Mouse (Mus musculus): ENCODE measurements around the gene Fut1. TPM values are rescaled to one million over a fixed set of nuclear protein-coding genes. Genes with fewer than 3 reads are reported as not detected.
"Not testable (repeated sequence)": the region's sequence is repeated elsewhere in the genome, so short reads cannot be mapped to it uniquely, and the experiment has no call there.

Fut1 gene
- polyA plus RNA-seq, 1 experiment from 2014 or later, result not detected

DNA sequence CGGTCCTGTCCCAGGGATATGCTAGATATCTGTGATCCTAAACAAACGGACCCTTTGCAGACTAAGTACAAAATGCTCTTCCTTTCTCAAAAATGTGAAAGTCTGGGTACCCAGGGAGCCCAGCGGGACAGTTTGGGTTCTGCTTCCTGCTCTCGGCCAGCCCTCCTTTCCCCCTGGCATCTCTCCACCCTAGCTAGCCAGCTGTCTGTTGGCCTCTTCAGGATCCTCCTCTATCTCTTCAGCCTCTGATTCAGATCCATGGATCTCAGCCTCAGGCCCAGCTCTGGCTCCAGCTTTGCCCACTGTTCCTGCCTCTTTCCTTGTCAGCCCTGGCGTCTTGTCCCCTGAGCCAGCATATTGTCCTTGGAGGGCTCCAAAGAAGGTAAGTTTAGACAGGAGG lies 25.0 kb downstream of the Fut1 start:
- no peaks in the 10 kb centered on the region for H3K36me3 ChIP-seq (replicated peaks)
- H3K4me3 ChIP-seq (replicated peaks), result no peak overlapping the region
- no peak overlapping the region for H3K27ac ChIP-seq (replicated peaks)
- peaks cover 16% of the 10 kb centered on the region for H3K4me1 ChIP-seq (replicated peaks)
- ATAC-seq (ENCODE audit: insufficient read depth), result no peak
- H3K4me2 ChIP-seq, result no peak overlapping the region
- H3K27me3 ChIP-seq, result peaks cover 28% of the 10 kb centered on the region
- 62% methylated on average over 5 of the region's 5 CpGs for WGBS (ENCODE audit: insufficient replicate concordance)
- H3K9ac ChIP-seq, result no peak overlapping the region
- H3K9me3 ChIP-seq (replicated peaks), result no peaks in the 10 kb centered on the region

DNA sequence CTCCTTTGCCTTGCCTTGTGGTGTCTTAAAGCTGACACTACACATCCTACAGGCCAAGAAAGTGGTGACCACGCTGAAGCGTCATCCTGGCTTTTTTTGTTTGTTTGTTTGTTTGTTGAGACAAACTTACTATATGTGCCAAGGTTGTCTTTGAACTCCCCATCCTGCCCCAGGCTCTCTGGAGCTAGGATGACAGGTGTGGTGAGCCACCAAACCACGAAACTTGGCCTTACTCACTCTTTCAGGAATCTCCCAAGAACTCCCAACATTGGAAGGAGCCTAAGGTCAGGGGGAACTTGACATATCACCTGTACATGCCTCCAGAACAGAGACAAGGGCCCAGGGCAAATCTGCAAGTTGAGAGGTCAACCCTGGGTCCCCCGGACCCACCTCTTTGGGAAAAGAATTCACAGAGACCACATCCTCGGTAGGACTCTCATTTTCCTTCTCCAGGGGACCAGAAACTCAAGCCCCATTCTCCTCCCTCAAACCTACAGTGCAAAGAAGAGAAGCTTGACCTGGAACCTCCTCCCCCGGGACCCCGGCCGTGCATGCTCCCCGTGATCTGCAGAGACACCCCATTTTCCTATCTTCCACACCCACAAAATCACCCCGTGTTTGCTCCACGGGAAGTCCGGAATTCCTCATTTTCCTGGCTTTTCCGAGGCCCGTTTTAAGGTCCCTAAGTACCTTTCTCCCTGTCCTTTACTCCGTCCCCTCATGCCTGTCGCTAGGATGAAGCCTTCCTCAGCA lies 25.6 kb downstream of the Fut1 start:
- Histone ChIP-seq H3K4me1 (replicated peaks) (peaks cover 16% of the 10 kb centered on the region), H3K9me3 (replicated peaks) (no peaks in the 10 kb centered on the region), H3K36me3 (replicated peaks) (no peaks in the 10 kb centered on the region), H3K27ac (replicated peaks) (no peak overlapping the region), H3K27me3 (peaks cover 28% of the 10 kb centered on the region), H3K4me3 (replicated peaks) (peak overlapping the region; percentile 45), H3K9ac (no peak overlapping the region), H3K4me2 (peak overlapping the region; percentile 59)
- no peak for ATAC-seq (ENCODE audit: insufficient read depth)
- 38% methylated on average over 16 of the region's 16 CpGs for WGBS (ENCODE audit: insufficient replicate concordance)

DNA sequence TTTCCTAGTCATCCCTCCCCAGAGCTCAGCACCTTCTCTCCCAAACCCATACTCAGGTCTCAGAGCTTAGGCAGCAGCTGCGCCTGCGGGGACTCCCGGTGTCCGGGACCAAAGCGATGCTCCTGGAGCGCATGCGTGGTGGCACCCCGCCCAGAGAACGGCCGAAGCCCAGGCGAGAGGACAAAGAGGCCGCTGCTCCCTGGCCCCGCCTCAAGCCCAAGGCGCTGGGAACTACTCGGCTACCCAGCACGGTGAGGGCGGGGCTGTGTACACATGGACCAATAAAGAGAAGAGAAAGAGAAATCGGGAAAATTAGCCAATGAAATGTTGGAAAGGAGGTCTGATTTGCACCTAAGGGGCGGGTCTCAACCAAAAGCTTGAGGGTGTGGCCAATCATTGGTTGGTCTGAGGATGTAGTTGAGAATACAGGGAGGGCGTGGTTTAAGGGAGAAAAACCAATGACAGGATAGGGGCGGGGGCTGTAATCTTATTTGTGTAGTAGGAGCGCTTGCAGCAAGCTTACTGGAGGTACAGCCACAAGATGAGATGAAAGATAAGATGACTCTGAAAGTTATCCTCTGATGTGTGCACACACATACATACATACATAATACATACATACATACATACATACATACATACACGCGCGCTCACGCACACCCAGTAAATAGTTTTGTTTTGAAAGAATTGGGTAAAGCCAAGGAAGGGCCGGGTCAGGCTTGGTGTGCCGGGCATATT lies 26.5 kb downstream of the Fut1 start:
- H3K9ac ChIP-seq, result no peak overlapping the region
- peak overlapping the region; percentile 59 for H3K4me2 ChIP-seq
- H3K36me3 ChIP-seq (replicated peaks), result no peaks in the 10 kb centered on the region
- H3K4me3 ChIP-seq (replicated peaks), result peak overlapping the region; percentile 45
- 3% methylated on average over 28 of the region's 28 CpGs for WGBS (ENCODE audit: insufficient replicate concordance)
- H3K9me3 ChIP-seq (replicated peaks), result no peaks in the 10 kb centered on the region
- H3K4me1 ChIP-seq (replicated peaks), result peaks cover 16% of the 10 kb centered on the region
- H3K27ac ChIP-seq (replicated peaks), result no peak overlapping the region
- peak; percentile 78 for ATAC-seq (ENCODE audit: insufficient read depth)
- H3K27me3 ChIP-seq, result peaks cover 28% of the 10 kb centered on the region

DNA sequence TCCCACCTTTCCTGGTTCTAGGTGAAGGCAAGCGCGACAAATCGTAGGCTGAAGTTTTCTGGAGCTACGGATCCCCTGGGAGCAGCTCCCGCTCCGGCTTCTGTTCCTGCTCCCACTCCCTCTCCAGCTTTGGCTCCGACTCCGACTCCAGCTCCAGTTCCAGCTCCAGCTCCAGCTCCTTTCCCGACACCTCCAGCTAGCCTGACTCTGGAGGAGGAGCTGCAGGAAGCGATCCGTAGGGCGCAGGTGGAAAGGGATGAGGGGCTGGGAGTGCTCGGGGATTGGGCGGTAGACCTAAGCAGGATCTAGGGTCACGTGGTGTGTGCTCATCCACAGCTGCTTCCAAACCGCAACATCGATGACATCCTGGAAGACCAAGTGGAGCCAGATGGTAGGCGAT lies 27.1 kb downstream of the Fut1 start:
- Histone ChIP-seq H3K36me3 (replicated peaks) (no peaks in the 10 kb centered on the region), H3K27me3 (peaks cover 28% of the 10 kb centered on the region), H3K4me1 (replicated peaks) (peaks cover 16% of the 10 kb centered on the region), H3K4me2 (peak overlapping the region; percentile 59), H3K4me3 (replicated peaks) (peak overlapping the region; percentile 45; the same call in 1 of the 2 replicates), H3K9me3 (replicated peaks) (no peaks in the 10 kb centered on the region), H3K27ac (replicated peaks) (no peak overlapping the region), H3K9ac (no peak overlapping the region)
- no peak for ATAC-seq (ENCODE audit: insufficient read depth)
- 17% methylated on average over 18 of the region's 18 CpGs for WGBS (ENCODE audit: insufficient replicate concordance)

DNA sequence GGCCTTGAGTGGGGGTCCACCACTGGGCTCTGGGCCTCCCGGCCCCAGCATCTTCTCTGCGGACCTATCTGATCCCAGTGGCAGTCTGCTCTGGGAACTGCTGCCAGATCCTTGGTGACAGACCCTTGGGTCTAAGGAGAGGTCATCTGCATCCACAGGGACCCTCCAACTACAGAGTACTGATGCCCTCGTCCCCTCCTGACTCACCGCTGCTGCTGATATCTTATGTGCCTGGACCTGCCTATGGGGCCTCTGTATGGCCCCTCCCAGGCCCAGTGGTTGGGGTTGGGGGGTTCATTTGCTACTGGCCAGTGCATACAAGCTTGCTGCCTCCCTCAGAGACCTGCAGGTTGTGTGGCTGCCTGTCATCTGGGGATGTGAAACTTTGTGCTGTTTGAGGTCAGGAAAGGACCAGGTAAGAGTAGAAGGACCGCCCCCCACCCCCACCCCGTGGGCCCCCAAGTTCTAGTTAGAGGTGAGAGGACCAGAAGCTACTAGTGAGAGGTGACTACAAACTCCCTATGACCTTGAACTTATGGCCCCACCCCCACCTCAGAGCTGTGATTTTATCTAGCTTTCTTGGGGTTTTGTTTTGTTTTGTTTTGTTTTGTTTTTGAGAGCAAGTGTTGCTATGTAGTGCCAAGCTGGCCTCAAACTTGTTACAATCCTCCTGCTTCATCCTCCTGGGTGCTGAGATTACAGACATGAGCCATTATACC lies 27.9 kb downstream of the Fut1 start:
- Histone ChIP-seq H3K4me2 (no peak overlapping the region), H3K9me3 (replicated peaks) (no peaks in the 10 kb centered on the region), H3K36me3 (replicated peaks) (no peaks in the 10 kb centered on the region), H3K27ac (replicated peaks) (no peak overlapping the region), H3K4me1 (replicated peaks) (peaks cover 16% of the 10 kb centered on the region), H3K9ac (no peak overlapping the region), H3K4me3 (replicated peaks) (no peak overlapping the region), H3K27me3 (peaks cover 28% of the 10 kb centered on the region)
- WGBS (ENCODE audit: insufficient replicate concordance), result 54% methylated on average over 6 of the region's 6 CpGs
- no peak for ATAC-seq (ENCODE audit: insufficient read depth)

DNA sequence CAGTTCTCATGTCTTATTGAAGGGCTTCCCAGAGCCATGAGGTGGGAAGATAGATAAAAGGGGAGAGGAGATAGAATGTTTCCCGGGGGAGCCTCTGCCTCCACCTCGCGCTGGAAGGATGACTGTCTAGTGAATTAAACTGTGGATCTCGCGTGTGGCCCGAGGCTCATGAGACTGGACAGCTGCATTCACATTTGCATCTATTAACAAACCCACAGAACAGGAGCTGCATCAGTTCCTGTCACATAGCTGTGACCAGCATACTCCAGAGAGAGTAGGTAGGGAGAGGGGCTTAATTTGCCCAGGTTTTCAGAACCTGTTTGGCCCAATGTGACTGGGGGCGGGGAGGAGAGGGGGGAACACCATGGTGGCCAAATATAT lies 28.5 kb downstream of the Fut1 start:
- H3K27me3 ChIP-seq, result peaks cover 28% of the 10 kb centered on the region
- no peaks in the 10 kb centered on the region for H3K36me3 ChIP-seq (replicated peaks)
- peaks cover 16% of the 10 kb centered on the region for H3K4me1 ChIP-seq (replicated peaks)
- H3K9ac ChIP-seq, result no peak overlapping the region
- H3K27ac ChIP-seq (replicated peaks), result no peak overlapping the region
- no peak overlapping the region for H3K4me2 ChIP-seq
- WGBS (ENCODE audit: insufficient replicate concordance), result 65% methylated on average over 7 of the region's 7 CpGs
- H3K4me3 ChIP-seq (replicated peaks), result no peak overlapping the region
- no peaks in the 10 kb centered on the region for H3K9me3 ChIP-seq (replicated peaks)
- ATAC-seq (ENCODE audit: insufficient read depth), result no peak

DNA sequence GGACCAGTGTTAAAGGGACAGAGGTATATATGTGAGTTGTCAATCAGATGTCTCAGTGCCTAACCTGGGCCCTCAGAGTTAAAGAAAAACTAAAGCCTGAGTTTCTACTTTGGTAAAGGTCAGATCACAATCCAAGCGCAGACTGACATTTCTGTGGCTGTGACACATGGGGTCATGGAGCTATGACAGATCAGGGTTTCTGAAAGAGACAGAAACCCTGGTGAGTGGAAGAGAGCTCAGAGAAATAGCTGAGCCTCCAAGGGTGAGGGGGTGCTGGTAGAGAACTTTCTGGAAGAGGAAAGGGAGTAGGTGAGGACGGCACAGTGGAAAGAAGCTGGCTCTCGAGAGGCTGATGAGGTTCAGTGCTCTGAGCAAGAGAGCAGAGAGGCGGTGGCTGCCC lies 29.6 kb downstream of the Fut1 start:
- ATAC-seq (ENCODE audit: insufficient read depth), result no peak
- Histone ChIP-seq H3K9me3 (replicated peaks) (no peaks in the 10 kb centered on the region), H3K27ac (replicated peaks) (no peak overlapping the region), H3K4me1 (replicated peaks) (peaks cover 16% of the 10 kb centered on the region), H3K4me2 (no peak overlapping the region), H3K27me3 (peaks cover 26% of the 10 kb centered on the region), H3K4me3 (replicated peaks) (no peak overlapping the region), H3K9ac (no peak overlapping the region), H3K36me3 (replicated peaks) (no peaks in the 10 kb centered on the region)
- 66% methylated on average over 4 of the region's 4 CpGs for WGBS (ENCODE audit: insufficient replicate concordance)

DNA sequence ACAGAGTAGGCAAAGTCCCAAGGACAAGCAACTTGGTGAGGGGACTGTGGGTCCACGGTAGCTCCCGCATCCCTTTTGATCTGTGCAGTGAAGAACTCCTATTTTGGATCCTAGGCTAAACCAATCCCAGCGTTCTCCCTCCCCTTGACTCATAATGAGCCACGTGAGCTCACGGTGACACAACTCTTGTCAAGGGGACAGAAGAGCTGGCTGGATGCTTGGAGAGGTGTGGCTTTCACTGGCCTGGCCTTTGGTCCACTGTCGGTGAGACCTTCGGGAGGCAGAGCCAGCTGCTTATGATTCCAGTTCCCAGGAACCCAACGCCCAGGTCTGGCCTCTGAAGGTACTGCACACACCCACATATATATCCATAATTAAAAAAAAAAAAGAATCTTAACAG lies 32.3 kb downstream of the Fut1 start:
- H3K4me1 ChIP-seq (replicated peaks), result no peaks in the 10 kb centered on the region
- H3K27me3 ChIP-seq, result peaks cover 13% of the 10 kb centered on the region
- no peaks in the 10 kb centered on the region for H3K9me3 ChIP-seq (replicated peaks)
- no peak overlapping the region for H3K27ac ChIP-seq (replicated peaks)
- no peak overlapping the region for H3K4me3 ChIP-seq (replicated peaks)
- WGBS (ENCODE audit: insufficient replicate concordance), result 60% methylated on average over 8 of the region's 8 CpGs
- ATAC-seq (ENCODE audit: insufficient read depth), result no peak
- H3K36me3 ChIP-seq (replicated peaks), result no peaks in the 10 kb centered on the region
- no peak overlapping the region for H3K4me2 ChIP-seq
- no peak overlapping the region for H3K9ac ChIP-seq

DNA sequence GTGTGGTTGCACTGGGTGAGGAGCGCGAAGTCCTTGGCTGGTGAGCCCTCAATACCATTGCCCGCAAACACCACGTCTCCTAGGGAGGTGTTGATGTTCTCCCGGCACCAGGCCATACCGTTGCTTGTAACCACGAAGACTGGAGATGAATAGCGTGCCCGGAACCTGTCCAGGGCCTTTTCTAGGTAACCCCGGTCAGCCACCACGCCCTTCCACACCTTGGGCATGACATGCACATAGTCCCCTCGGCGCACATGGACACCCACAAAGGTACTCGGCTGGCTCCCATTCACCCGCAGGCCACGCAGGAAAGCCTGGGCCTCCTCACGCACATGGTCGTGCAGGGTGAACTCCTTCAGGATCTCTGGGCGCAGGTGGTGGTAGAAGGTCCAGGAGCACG lies 33.4 kb downstream of the Fut1 start:
- H3K9me3 ChIP-seq (replicated peaks); H3K4me1 ChIP-seq (replicated peaks); ATAC-seq (ENCODE audit: insufficient read depth); H3K27me3 ChIP-seq; H3K36me3 ChIP-seq (replicated peaks); H3K4me2 ChIP-seq; H3K4me3 ChIP-seq (replicated peaks); H3K9ac ChIP-seq; H3K27ac ChIP-seq (replicated peaks): not testable (repeated sequence)
- 76% methylated on average over 20 of the region's 20 CpGs for WGBS (ENCODE audit: insufficient replicate concordance)

DNA sequence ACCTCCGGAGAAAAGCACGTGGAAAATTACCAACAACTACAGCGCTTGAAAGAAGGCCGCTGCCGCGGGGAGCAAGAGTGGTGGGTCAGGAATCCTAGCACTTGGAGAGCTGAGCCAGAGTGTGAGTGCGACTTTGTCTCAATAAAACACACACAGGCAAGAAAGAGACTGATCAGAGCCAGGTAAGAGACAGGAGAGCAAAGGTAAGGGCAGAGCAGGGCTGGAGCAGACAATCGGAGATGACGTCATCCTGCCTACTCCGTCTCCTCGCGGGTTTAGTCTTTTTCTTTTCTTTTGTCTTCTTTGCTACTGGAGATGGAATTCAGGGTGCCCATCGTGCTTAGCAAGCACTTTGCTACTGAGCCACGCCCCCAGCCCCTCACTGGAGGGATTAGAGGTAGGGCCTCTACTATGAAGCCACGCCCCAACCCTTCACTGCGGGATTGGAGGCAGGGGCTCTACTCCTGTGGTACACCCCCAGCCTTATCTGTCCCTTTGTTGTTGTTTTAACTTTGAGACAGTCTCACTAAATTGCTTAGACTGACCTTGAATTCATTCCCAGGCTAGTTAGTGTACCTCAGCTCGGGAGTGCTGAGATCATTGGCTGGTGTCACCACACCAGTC lies 37.4 kb downstream of the Fut1 start:
- Histone ChIP-seq H3K27ac (replicated peaks) (no peak overlapping the region), H3K36me3 (replicated peaks) (no peaks in the 10 kb centered on the region), H3K9me3 (replicated peaks) (no peaks in the 10 kb centered on the region), H3K27me3 (no peaks in the 10 kb centered on the region), H3K4me2 (peak overlapping the region; percentile 44), H3K9ac (no peak overlapping the region), H3K4me3 (replicated peaks) (no peak overlapping the region), H3K4me1 (replicated peaks) (no peaks in the 10 kb centered on the region)
- 36% methylated on average over 17 of the region's 17 CpGs for WGBS (ENCODE audit: insufficient replicate concordance)
- ATAC-seq (ENCODE audit: insufficient read depth), result no peak
